Mouse (Mus musculus) heart, adult 2 months (tissue): Measurements from ENCODE around the gene Smpd3. TPM values are rescaled to one million over a fixed set of nuclear protein-coding genes. Genes with fewer than 3 reads are reported as not detected.

ENCODE experiments used
- DNase-seq, 2 experiments: peaks; one replicate each; pipeline ENCODE4 v3.0.0; 2021
- H3K27ac ChIP-seq: fragments of 200-600 bp; 2 replicates; pipeline ENCODE4 v1.8.1; 2022
- H3K27me3 ChIP-seq: fragments of 200-500 bp; 2 replicates; pipeline ENCODE4 v1.6.1; 2012; ENCODE audit warnings: mild to moderate bottlenecking, low read length, inconsistent platforms, mixed read lengths; ENCODE audit not compliant: control insufficient read depth, insufficient read depth
- H3K36me3 ChIP-seq: fragments of 200-500 bp; 2 replicates; pipeline ENCODE4 v1.6.1; 2012; ENCODE audit warnings: low read length, inconsistent platforms; ENCODE audit not compliant: control insufficient read depth, insufficient read depth
- H3K4me1 ChIP-seq: fragments of 200-500 bp; 2 replicates; pipeline ENCODE4 v1.6.1; 2011; ENCODE audit warnings: low read length; ENCODE audit not compliant: control insufficient read depth, insufficient read depth
- H3K4me3 ChIP-seq: fragments of 200-600 bp; 2 replicates; pipeline ENCODE4 v1.8.1; 2022
- H3K79me2 ChIP-seq: fragments of 200-500 bp; replicated peaks from 2 replicates; pipeline ENCODE4 v1.6.1; 2012; ENCODE audit warnings: mild to moderate bottlenecking, inconsistent platforms, low read length, moderate library complexity, mixed read lengths; ENCODE audit not compliant: control insufficient read depth, insufficient read depth
- H3K9ac ChIP-seq: fragments of 200-500 bp; 2 replicates; pipeline ENCODE4 v1.6.1; 2012; ENCODE audit warnings: low read depth, mild to moderate bottlenecking, control low read depth, inconsistent platforms, low read length, mixed read lengths
- CTCF ChIP-seq: fragments of 200-600 bp; IDR thresholded peaks from 2 replicates; pipeline ENCODE4 v1.8.1; 2022; ENCODE audit warnings: antibody characterized with exemption, mild to moderate bottlenecking, moderate library complexity
- EP300 ChIP-seq: fragments of 200-500 bp; IDR thresholded peaks from 2 replicates; pipeline ENCODE4 v1.6.1; 2011; ENCODE audit warnings: low read depth, low read length, control low read depth; ENCODE audit not compliant: insufficient read depth
- POLR2A ChIP-seq: fragments of 200-500 bp; IDR thresholded peaks from 2 replicates; pipeline ENCODE4 v1.6.1; 2011; ENCODE audit warnings: mild to moderate bottlenecking, low read depth, low read length, control low read depth; ENCODE audit not compliant: insufficient read depth
- WGBS: fragments of 180-500 bp; shearing (Covaris S2); methylation state at CpG from one replicate; pipeline ENCODE4 v1.1.7; 2018; 5-methylcytosine and 5-hydroxymethylcytosine counted together
- intact Hi-C: fragments of 180-260 bp; cut with DNase I; formaldehyde crosslinking; loops from one replicate; pipeline ENCODE4 v1.15.1; 2025
- polyA plus RNA-seq: library from polyadenylated mRNA; depleted of rRNA; stranded (reverse); fragments of >200 nt; gene quantifications from 2 replicates; pipeline ENCODE4 v1.2.3, GENCODE M21; 2012
- total RNA-seq, 2 experiments: library from RNA; stranded (reverse); gene quantifications; 2 replicates each; pipeline ENCODE4 v1.2.3; 2021

The Smpd3 gene
- total and polyA plus RNA-seq, 3 experiments, result 2.1 to 3.1 (median 3.1) TPM

- Histone ChIP-seq H3K4me3 (no peak overlapping the region), H3K27ac (no peak overlapping the region), H3K9ac (no peak overlapping the region), H3K4me1 (no peaks in the 10 kb centered on the region), H3K27me3 (no peaks in the 10 kb centered on the region), H3K36me3 (no peaks in the 10 kb centered on the region), H3K79me2 (no peaks in the 10 kb centered on the region)
- TF ChIP-seq EP300, result no peak
- no peak for TF ChIP-seq POLR2A
- TF ChIP-seq CTCF, result no peak
- WGBS, result 60% methylated on average over 5 of the region's 5 CpGs
- intact Hi-C loops, result no loop called here
- no peak for DNase-seq
Measured at GRCm38 (mm10) chr8:106280154-106280553, 57.6 kb downstream of the Smpd3 start.

GRCm38 (mm10) chr8:106278367-106279042 lies 59.3 kb downstream of the Smpd3 start:
- DNase-seq, result no peak
- Histone ChIP-seq H3K79me2 (no peaks in the 10 kb centered on the region), H3K9ac (no peak overlapping the region), H3K4me3 (no peak overlapping the region), H3K27me3 (no peaks in the 10 kb centered on the region), H3K4me1 (no peaks in the 10 kb centered on the region), H3K36me3 (no peaks in the 10 kb centered on the region), H3K27ac (no peak overlapping the region)
- 82% methylated on average over 11 of the region's 11 CpGs for WGBS
- TF ChIP-seq CTCF, result no peak
- TF ChIP-seq POLR2A, result no peak
- TF ChIP-seq EP300, result no peak
- intact Hi-C loops, result no loop called here

DNA sequence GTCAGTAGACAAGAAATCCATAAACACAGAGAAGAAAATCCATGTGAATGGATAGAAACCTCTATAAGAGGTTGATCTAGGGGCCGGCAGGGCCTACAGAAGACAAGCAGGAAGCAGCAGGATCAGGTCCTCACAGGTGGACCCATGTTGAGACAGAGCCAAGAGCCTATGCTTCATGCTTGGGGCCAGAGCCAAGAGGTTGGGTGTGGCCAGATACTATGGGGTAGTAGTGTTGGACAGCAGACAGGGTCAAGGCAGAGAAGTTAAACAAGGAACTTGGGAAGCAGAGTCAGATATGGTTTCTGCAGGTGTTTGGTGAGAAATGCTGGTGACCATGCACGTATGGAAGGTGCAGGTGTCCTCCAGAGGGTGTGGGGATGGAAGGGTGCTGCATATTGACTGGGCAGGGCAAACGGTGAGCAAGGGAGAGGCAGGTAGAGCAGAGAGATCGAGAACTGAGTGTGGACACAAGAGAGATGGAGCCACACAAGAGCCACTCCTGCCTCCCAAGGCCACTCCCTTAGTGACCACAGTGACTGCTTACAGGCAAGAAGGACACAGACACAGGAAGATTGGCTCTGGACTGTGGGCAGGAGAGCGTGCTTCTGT lies 61.0 kb downstream of the Smpd3 start:
- Histone ChIP-seq H3K9ac (no peak overlapping the region), H3K27ac (no peak overlapping the region), H3K27me3 (no peaks in the 10 kb centered on the region), H3K79me2 (no peaks in the 10 kb centered on the region), H3K4me1 (no peaks in the 10 kb centered on the region), H3K4me3 (no peak overlapping the region), H3K36me3 (no peaks in the 10 kb centered on the region)
- WGBS, result 92% methylated on average over 5 of the region's 5 CpGs
- no peak for DNase-seq
- TF ChIP-seq EP300, result no peak
- no peak for TF ChIP-seq CTCF
- TF ChIP-seq POLR2A, result no peak
- intact Hi-C loops, result no loop called here

- Histone ChIP-seq H3K27me3 (no peaks in the 10 kb centered on the region), H3K4me3 (no peak overlapping the region), H3K4me1 (no peaks in the 10 kb centered on the region), H3K36me3 (no peaks in the 10 kb centered on the region), H3K27ac (no peak overlapping the region), H3K79me2 (no peaks in the 10 kb centered on the region), H3K9ac (no peak overlapping the region)
- TF ChIP-seq CTCF (no peak), POLR2A (no peak), EP300 (no peak)
- no peak for DNase-seq
- 80% methylated on average over 3 of the region's 3 CpGs for WGBS
- intact Hi-C loops, result no loop called here
Measured at GRCm38 (mm10) chr8:106273468-106273867, 64.3 kb downstream of the Smpd3 start.

DNA sequence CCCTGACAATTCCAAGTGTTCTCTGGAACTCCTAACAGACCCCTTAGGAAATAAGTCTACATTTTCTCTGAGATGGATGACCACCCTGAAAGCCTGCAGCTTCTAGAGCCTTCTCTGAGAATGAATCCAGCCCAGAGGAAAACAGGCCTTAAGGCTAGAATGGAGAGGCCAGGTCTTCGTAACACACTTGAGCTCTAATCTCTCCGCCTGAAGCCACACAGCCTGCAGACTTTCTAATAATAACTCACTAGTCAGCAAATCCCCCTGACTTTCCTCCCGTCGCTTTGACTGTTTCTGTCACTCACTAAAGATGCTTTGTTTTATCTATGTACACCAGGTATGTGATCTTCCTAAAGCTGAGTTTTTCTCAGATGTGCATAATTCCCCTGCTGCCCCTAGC lies 66.4 kb downstream of the Smpd3 start:
- H3K79me2 ChIP-seq, result no peaks in the 10 kb centered on the region
- no peaks in the 10 kb centered on the region for H3K27me3 ChIP-seq
- H3K9ac ChIP-seq, result no peak overlapping the region
- H3K4me1 ChIP-seq, result no peaks in the 10 kb centered on the region
- WGBS, result 48% methylated on average over 4 of the region's 4 CpGs
- no peak for TF ChIP-seq CTCF
- TF ChIP-seq POLR2A, result no peak
- no peak for TF ChIP-seq EP300
- H3K36me3 ChIP-seq, result no peaks in the 10 kb centered on the region
- no peak for DNase-seq
- intact Hi-C loops, result no loop called here
- no peak overlapping the region for H3K27ac ChIP-seq
- no peak overlapping the region for H3K4me3 ChIP-seq

DNA sequence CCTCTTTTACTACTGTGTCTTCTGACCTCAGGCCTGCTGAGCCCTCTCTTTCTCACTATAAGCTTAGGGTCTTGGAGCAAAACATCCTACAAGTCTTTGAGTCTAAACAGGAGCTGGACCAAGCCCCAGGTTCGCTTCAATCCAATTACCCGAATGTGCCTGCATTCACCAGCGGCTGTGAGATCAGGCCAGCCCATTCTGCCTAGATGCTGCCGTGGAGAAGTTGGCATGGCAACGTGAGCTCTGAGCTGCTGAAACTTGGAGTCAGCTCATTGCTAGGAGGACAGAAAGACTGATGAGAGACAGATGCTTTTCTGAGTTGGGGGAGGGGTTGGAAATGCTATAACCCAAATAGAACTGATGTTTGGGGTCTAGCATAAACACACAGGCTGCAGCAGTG lies 67.0 kb downstream of the Smpd3 start:
- TF ChIP-seq EP300, result no peak
- TF ChIP-seq CTCF, result no peak
- TF ChIP-seq POLR2A, result no peak
- H3K4me1 ChIP-seq, result no peaks in the 10 kb centered on the region
- H3K27me3 ChIP-seq, result no peaks in the 10 kb centered on the region
- no peaks in the 10 kb centered on the region for H3K79me2 ChIP-seq
- no peak overlapping the region for H3K4me3 ChIP-seq
- DNase-seq, result no peak
- H3K9ac ChIP-seq, result no peak overlapping the region
- intact Hi-C loops, result no loop called here
- 77% methylated on average over 5 of the region's 5 CpGs for WGBS
- H3K36me3 ChIP-seq, result no peaks in the 10 kb centered on the region
- H3K27ac ChIP-seq, result no peak overlapping the region
